Comparison of ENCODE assay signal across 21 mouse cellular contexts in the genomic region with DNA sequence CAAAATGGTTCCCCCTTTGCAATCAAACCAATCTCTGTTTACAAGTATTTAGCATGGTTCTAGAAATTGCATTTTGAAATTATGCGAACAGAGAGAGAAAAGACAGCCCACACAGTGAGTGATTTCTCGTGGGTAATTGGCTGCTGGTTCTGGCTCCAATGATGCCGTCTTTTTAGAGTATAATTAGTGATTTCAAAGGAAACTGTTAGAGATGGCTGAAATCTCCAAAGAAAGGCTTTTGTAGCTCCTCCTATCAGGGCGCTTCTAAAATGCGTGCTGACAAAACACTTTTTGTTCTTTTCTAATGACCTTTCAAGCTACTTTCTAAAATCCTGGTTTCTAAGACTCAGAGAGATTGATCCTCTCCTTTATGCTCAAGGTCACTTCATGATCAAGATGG.
"Had no signal": no experiment of that assay in that cellular context is flagged by ENCODE, and none has a peak within 500 bp of the region (broad histone marks: within the 10 kb centered on the region; RNA-seq: fewer than 3 reads in every experiment).

No protein-coding gene starts in this region.

- H3K9ac ChIP-seq: kidney, embryonic 15.5 days; limb, embryonic 12.5 days; limb, embryonic 15.5 days; liver, embryonic 14.5 days; liver, postnatal 0 days; lung, embryonic 14.5 days; midbrain, embryonic 13.5 days; neural tube, embryonic 13.5 days had no signal

- H3K27me3 ChIP-seq: kidney, embryonic 15.5 days; limb, embryonic 12.5 days; limb, embryonic 15.5 days; midbrain, embryonic 13.5 days; neural tube, embryonic 13.5 days had no signal

- ATAC-seq: liver, postnatal 0 days; lung, postnatal 0 days; midbrain, embryonic 13.5 days; midbrain, embryonic 16.5 days had no signal

- H3K27ac ChIP-seq: kidney, embryonic 15.5 days; limb, embryonic 12.5 days; limb, embryonic 15.5 days; liver, embryonic 14.5 days; midbrain, embryonic 10.5 days; midbrain, embryonic 13.5 days; neural tube, embryonic 13.5 days; stomach, postnatal 0 days had no signal

- H3K4me2 ChIP-seq: kidney, embryonic 15.5 days; limb, embryonic 12.5 days; limb, embryonic 15.5 days; liver, embryonic 11.5 days; lung, embryonic 14.5 days; midbrain, embryonic 13.5 days; neural tube, embryonic 13.5 days had no signal

- H3K36me3 ChIP-seq: kidney, embryonic 15.5 days; limb, embryonic 12.5 days; limb, embryonic 15.5 days; midbrain, embryonic 10.5 days; midbrain, embryonic 13.5 days; neural tube, embryonic 13.5 days had no signal

- DNase-seq: kidney, adult 8-10 months; left cerebral cortex, postnatal 4 days; liver, postnatal 0 days; lung, embryonic 14.5 days; retina, postnatal 1 day; thymus, adult 2 months; thymus, postnatal 14 days; thymus, postnatal 4 days had no signal

- H3K9me3 ChIP-seq: kidney, embryonic 15.5 days; limb, embryonic 12.5 days; limb, embryonic 15.5 days; midbrain, embryonic 10.5 days; midbrain, embryonic 13.5 days; neural tube, embryonic 13.5 days had no signal

- H3K4me3 ChIP-seq: kidney, embryonic 15.5 days; limb, embryonic 12.5 days; limb, embryonic 15.5 days; megakaryocyte, embryonic 14.5 days; midbrain, embryonic 10.5 days; midbrain, embryonic 13.5 days; myocyte; neural tube, embryonic 13.5 days had no signal
